Mouse (Mus musculus) central nervous system, embryonic 14 days (tissue): Measurements from ENCODE around the gene Boc. TPM values are rescaled to one million over a fixed set of nuclear protein-coding genes. Genes with fewer than 3 reads are reported as not detected.

Experiments
- polyA plus RNA-seq: library from polyadenylated mRNA; depleted of rRNA; stranded (reverse); fragments of >200 nt; gene quantifications from 2 replicates; pipeline ENCODE4 v1.2.3, GENCODE M21; 2012; rRNA removed

The Boc gene
- 22.9 and 29.9 TPM in 2 replicates for polyA plus RNA-seq

DNA sequence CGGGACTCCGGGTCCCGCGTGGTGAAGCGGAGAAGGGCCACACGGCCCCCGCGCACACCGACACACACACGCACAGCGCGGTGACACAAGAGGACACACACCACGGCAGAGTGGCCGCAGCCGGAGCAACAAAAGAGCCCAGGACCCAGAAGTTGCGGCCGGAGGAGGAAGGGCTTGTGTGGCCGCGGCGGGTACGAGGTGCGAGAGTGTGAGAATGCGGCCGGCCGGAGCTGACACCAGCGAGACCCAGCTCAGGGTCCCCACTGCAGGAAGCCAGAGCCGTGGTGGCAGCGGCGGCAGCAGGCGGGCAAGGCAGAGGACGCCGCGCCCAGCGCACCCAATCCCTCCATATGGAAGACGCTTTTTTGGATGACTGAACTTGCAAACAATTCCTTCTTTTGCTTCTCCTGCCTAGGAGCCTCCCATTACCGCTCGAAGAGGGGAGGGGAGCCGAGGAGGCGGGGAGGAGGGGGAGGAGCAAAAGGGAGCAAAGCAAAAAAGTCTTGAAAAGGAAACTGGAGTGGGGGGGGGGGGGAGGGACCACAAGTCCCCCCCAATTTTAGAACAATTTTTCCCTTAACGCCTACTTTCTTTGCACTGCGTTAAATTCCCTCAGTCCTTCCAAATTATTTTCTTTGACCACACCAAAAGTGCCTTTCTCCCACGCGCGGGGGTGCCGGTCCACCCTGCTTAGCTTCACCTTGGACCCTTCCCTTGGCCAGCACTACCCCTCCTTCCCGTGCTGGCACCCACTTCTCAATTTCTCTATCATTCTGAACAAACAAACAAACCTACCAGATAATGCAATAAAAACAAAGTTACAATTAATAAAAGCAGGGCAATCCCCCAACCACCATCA, at the start of gene Boc:
TSS of gene Boc (minus strand) at position 427 of the 859 bp plus-strand sequence.

Other genes starting within 250 kb of the Boc start
- gene Sidt1, start 225.7 kb downstream of the Boc start, polyA plus RNA-seq: 5.1 and 5.7 TPM in 2 replicates
- gene Spice1, start 211.8 kb downstream of the Boc start, polyA plus RNA-seq: 21.3 and 24.1 TPM in 2 replicates
- gene Cfap44, start 164.1 kb downstream of the Boc start, polyA plus RNA-seq: 8.7 and 10.0 TPM in 2 replicates
- gene Nepro, start 165.4 kb upstream of the Boc start, polyA plus RNA-seq: 6.9 and 7.8 TPM in 2 replicates
- gene Gtpbp8, start 187.5 kb upstream of the Boc start, polyA plus RNA-seq: 19.7 and 21.2 TPM in 2 replicates
- 0.51 and 0.68 TPM in 2 replicates for gene Cd200r1, start 206.8 kb upstream of the Boc start, polyA plus RNA-seq